Mouse (Mus musculus) cerebellum, adult 18-20 months (tissue): ENCODE data around the gene Dennd1c.

Experiments
- DNase-seq, 2 experiments: peaks; one replicate each; pipeline ENCODE4 v3.0.0; 2021

The Dennd1c gene

DNA sequence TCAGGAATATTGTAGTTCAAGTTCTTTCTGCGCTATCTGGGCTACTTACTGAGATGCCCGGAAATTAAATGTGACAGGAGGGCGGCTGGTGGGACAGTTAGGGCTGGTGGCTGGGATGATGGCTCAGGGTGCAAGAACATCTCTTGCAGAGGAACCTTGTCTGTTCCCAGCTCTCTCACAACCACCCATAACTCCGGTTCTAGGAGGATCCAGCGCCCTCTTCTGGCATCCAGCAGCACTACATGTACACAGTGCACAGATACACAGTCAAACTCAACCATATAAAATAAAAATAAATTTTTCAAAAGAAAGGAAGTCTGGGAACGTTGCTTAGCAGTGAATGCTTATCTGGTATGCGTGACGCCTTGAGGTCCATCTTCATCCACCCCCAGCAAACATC lies 39.3 kb downstream of the Dennd1c start:
- DNase-seq = no peak

DNA sequence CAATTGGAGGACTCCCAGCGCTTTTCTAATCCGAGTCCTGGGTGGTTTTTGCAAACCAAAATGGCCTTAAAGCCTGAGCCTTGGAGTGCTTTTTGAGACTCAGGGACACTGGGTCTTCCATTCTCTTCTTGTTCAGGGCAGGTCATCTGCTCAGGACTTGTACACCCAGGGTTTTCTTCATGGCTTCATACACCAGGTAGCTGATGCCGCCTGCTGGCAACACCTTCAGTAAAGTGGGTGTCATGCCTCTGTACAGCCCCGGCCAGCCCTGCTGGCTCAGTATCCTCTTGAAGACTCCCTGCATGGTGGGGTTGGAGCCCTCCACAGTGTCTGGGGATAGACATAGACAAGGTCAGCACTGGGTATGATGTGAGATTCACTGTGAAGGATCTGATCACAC lies 45.5 kb downstream of the Dennd1c start:
- peak in 1 of 2 experiments; percentile 36 for DNase-seq

DNA sequence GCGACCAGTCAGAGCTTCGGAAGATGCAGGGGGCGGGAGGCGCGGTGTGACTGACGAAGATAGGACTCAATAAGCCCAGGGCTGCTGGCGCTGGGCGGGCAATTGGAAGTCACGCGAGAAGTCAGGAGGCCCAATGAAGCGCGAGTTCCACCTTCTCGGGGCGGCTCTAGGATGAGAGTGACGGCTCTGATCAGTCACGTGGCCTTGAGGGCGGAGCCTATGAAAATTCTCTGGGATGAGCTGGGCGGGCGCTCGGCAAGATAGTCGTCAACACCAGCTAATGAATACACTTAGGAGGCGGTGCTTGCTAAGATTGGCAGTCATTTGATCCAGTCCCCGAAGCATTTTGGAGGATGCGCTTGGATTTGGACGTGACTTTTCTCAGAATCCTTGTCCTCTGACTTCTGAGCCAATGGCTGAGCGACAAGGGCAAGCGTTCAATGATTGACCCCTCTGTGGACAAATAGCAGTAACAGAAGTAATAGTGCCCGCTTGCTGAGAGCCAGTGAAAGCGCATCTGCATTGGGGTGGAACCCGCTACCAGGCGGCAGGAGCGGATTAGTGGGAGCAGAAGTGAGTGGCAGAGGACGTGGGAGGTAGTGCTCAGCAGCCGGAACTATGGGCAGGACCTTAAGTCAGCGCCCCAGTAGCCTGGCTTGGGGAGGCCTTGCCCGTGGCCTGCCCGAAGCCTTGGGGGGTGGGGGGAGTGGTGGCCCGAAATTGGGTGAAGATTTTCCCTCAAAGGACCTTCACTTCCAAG lies 46.5 kb downstream of the Dennd1c start:
- DNase-seq = peak; percentile 98 to 100

DNA sequence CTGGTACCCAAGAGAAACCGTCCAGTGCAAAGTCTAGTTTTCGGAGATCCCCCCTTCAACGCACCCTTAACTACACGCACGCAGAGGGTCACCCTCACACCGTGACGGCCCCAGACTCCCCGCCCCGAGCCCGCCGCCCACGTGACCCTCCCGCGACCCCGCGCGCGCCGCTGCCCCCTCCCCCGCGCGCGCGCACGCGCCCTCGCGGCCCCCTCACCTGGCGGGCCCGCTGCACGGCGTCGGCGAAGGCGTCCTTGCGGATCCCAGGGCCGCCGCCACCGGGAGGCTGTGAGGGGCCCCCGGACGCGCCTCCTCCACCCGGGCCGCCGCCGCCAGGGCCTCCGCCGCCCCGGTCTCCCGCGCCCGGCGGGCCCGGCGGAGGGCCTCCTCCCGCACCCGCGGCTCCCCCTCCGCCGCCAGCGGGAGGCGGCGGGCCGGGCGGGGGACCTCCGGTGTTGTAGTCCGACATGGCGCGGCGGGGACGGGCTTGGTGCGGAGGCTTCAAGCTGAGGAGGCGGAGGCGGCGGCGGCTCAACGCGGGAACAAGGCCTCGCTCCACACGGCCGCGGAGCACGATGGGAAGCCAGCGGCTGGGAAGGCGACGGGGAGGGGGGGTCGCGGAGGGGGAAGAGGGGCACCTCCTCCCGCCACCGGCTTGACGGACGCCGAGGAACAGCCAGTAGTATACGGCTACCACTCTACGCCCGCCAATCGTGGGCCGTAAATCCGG lies 47.2 kb downstream of the Dennd1c start, which contains the start of gene Khsrp:
Gene Khsrp, minus strand, starts transcription at position 592 of the 730 bp plus-strand sequence.
- no peak for DNase-seq

DNA sequence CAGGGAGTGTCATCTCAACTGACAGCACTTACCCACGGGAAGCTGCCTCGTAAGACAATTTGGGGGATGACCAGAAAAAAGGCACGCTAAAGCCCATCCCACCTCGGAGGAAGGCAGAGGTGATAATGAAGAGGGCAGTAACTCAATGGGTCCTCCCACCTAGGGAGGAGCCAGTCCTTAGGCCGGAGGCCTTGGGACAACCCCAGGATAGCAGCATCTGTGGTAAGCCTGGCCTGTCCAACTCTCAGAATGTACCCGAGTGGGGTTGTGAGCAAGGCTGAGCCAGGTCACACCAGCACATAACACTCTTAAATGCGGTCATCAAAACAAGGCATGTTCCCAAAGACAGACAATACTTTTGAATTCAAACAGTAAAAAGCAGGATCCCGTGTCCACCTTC lies 48.6 kb downstream of the Dennd1c start:
- no peak for DNase-seq

DNA sequence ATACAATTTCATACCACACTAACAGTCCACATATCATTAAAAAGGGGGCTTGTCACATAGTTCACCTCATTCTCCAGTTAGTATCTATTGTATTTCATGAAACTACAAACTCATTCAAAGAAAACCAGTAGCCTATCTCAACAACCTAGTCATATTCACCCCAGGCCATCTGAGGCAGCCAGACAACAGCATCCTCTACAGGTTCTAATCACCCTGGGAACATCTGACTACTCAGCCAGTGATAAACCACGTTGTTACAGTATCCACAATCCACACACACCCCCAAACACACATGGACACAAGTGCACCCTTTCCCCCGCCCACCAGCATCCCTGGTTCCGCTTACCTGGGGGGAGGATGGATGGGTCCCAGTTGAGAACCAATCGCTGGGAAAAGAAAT lies 50.8 kb downstream of the Dennd1c start:
- no peak for DNase-seq

DNA sequence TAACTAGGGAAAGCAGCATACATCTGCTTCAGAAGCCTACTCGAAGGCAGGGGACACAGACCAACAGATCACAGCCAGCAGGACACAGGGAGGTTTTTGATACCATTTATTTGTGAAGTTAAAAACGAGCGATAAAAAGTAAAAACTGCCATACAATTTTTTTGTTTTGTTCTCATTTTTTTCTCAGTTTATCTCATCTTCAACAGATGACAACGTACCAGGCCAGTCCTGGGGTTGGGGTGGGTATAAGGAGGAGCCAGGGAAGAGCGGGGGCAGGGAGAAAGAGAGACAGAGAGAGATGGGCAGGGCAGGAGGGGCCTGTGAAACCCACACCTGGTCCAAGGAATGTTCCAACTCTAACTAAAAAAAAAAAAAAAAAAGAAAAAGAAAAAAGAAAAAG lies 57.4 kb downstream of the Dennd1c start:
- no peak for DNase-seq

DNA sequence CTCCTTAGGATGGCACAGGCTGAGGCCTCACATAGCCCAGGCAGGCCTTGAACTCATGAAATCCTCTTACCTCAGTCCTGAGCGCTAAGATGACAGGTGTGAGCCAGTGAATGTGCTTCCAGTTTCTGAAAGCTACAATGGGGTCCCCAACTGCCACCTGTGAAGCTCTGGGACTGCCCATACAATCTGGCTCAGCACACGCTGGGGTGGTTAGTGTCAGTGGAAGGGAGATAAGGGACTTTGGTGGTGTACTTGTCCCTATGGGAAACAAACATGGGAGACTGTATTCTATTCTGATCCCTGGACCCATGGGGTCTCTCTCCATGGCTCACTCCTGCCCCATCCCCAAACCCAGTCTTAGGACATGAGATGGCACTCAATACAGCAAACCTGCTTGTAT lies 58.6 kb downstream of the Dennd1c start:
- DNase-seq = no peak
